Mouse (Mus musculus): ENCODE data around the gene Ube2b.
A peak's percentile ranks its signal among the peaks of the same experiment; 100 is the strongest.

DNA sequence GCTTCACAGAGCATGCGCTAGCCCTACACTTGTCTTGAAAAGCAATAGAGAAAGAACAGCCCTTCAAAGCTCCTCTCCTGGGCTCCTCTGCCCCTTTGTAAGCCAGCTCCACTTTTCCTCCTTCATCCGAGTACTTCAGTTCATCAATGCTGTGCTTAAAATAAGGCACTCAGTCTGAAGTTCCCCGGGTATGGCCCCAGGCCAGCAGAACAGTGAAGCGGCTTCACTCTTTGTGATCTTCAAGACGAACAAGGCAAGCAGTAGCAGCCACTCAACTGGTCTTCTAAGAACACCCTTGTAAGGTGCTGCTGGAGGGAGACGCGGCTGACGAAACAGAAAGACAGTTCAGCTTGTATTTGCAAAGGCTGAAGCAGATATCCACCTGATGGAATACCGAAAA, 44.5 kb downstream of the Ube2b start:
- TF ChIP-seq CTCF (IDR thresholded peaks at IDR 0.05) = no peak
- TF ChIP-seq EP300 (IDR thresholded peaks at IDR 0.05) = peak; percentile 10; the same call in 1 of the 2 replicates
